Mouse (Mus musculus): ENCODE results near the gene Mgarp.

DNA sequence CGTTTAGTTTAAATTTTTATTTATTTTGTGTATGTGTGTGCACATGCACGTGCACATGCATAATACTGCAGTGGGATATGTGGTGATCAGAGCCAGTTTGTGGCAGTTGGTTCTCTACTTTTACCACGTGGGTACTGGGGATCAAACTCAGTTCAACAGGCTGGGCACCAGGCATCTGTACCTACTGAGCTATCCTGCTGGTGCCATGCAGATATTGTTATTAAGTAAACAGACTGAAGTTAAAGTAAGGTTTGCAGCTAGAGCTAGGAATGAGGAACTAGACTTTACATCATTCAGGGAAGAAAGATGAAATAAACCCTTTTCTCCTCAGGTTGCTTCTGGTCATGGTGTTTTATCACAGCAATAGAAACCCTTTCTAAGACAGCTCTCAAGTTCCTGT lies 25.4 kb upstream of the Mgarp start:
- TF ChIP-seq POLR2A (IDR thresholded peaks at IDR 0.05; ENCODE audit: control insufficient read depth, low read depth, low read length) (no peak), CTCF (IDR thresholded peaks at IDR 0.05; ENCODE audit: control insufficient read depth, insufficient read depth, insufficient replicate concordance, low read depth, low read length) (no peak)

Measured in testis, adult 2 months (tissue).